Mouse (Mus musculus): ENCODE measurements around the gene Rabgap1l. TPM values are rescaled to one million over a fixed set of nuclear protein-coding genes. Genes with fewer than 3 reads are reported as not detected.

Gene Rabgap1l
- polyA plus RNA-seq, 1 experiment from 2014 or later = 16.7 TPM

DNA sequence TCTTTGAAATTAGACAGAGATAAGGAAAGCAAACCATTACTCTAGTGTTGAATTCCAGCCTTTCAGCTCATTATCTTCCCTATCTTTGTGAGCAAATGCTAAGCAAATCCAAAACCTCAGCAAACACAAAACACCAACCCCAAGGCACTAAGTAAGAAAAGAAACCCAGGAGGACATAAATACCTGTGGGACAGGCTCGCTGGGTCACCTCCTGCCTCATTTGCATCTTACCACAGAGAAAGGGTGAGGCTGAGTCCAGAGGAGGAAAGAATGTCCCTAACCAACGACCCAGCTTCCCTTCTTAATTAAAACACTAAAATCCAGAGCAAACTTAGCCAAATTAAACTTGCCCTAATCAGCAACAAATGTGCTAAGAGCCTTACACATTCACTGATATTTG, 481.1 kb downstream of the Rabgap1l start:
- Histone ChIP-seq H3K27me3 (replicated peaks; ENCODE audit: control insufficient read depth, insufficient read depth, low read length) (no peaks in the 10 kb centered on the region), H3K4me3 (ENCODE audit: low read length) (no peak overlapping the region), H3K27ac (ENCODE audit: low read length) (peak overlapping the region; percentile 12; the same call in 1 of the 2 replicates), H3K36me3 (ENCODE audit: control insufficient read depth, insufficient read depth, low read length) (no peaks in the 10 kb centered on the region), H3K9ac (ENCODE audit: low read depth, low read length) (no peak overlapping the region), H3K4me1 (ENCODE audit: control insufficient read depth, insufficient read depth, low read length) (peaks cover 5% of the 10 kb centered on the region), H3K4me2 (ENCODE audit: low read depth, low read length) (no peak overlapping the region), H3K9me3 (ENCODE audit: control insufficient read depth, low read length) (no peaks in the 10 kb centered on the region)
- no peak for ATAC-seq
- 26% methylated on average over 2 of the region's 2 CpGs for WGBS

DNA sequence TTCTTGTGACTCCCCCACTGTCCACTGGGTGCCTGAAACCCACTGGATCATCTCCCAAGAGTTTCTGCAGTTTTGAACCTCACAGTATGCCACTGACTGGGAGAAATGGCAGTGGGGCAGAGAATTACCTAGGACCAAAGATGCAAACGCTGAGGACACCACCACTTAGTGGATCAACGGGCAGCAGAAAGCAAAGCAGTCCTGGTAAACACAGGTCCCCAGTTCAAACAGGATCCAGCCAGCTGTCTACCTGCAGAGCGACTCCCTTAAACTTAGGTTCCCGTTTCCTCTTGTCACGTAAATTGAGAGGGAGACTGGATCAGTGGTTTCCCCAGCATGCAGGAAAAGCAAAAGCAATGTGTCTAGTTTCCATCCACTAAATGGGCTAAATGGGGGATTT, 483.1 kb downstream of the Rabgap1l start:
- no peak overlapping the region for H3K27ac ChIP-seq (ENCODE audit: low read length)
- no peaks in the 10 kb centered on the region for H3K27me3 ChIP-seq (replicated peaks; ENCODE audit: control insufficient read depth, insufficient read depth, low read length)
- 43% methylated on average over 5 of the region's 5 CpGs for WGBS
- no peaks in the 10 kb centered on the region for H3K36me3 ChIP-seq (ENCODE audit: control insufficient read depth, insufficient read depth, low read length)
- no peaks in the 10 kb centered on the region for H3K9me3 ChIP-seq (ENCODE audit: control insufficient read depth, low read length)
- no peak overlapping the region for H3K9ac ChIP-seq (ENCODE audit: low read depth, low read length)
- no peak overlapping the region for H3K4me3 ChIP-seq (ENCODE audit: low read length)
- no peak for ATAC-seq
- H3K4me2 ChIP-seq (ENCODE audit: low read depth, low read length) = no peak overlapping the region
- peaks cover 6% of the 10 kb centered on the region for H3K4me1 ChIP-seq (ENCODE audit: control insufficient read depth, insufficient read depth, low read length)

DNA sequence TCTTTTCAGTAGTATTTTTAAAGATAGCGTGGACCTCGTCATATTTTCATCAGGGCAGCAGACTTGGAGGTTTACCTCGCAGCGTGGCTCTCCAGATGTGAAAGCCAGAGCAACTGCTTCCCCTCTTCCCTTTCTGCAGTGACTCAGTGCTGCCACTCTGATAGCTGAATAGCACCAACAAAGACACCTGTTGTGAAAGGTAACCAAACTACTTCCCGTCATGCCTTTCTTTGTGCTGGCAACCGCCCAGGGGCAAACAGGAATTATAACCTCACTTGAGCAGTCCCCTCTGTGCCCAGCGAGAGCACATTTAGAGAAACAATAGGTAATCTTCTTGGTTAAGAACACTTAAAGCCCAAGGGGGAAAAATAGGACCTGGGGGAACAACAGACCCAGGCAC, 484.0 kb downstream of the Rabgap1l start:
- ATAC-seq = peak; percentile 84
- H3K4me3 ChIP-seq (ENCODE audit: low read length) = peak overlapping the region; percentile 32

DNA sequence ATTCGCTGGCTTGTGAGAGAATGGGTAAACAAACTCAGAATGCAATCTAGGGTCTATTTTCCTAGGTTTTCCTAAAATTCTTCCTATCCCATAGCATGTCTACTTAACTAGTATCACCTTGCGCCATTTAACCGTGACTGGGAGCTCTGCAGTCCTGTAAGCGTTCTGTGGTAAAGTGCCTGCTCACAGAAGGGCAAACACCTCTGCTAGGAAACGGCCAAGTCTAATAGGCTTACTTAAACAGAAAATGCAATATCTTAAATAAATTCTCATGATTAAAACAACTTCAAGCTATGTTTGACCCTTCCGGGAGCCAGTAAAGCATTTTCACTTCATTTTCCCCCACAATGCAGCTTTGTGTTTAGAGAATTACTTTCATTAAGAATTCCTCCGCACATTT, 484.5 kb downstream of the Rabgap1l start:
- no peaks in the 10 kb centered on the region for H3K27me3 ChIP-seq (replicated peaks; ENCODE audit: control insufficient read depth, insufficient read depth, low read length)
- peak overlapping the region; percentile 36 for H3K4me2 ChIP-seq (ENCODE audit: low read depth, low read length)
- H3K4me3 ChIP-seq (ENCODE audit: low read length) = peak overlapping the region; percentile 32
- WGBS = 45% methylated on average over 7 of the region's 7 CpGs
- peaks cover 6% of the 10 kb centered on the region for H3K4me1 ChIP-seq (ENCODE audit: control insufficient read depth, insufficient read depth, low read length)
- no peaks in the 10 kb centered on the region for H3K36me3 ChIP-seq (ENCODE audit: control insufficient read depth, insufficient read depth, low read length)
- ATAC-seq = peak; percentile 62
- H3K27ac ChIP-seq (ENCODE audit: low read length) = peak overlapping the region; percentile 34
- no peaks in the 10 kb centered on the region for H3K9me3 ChIP-seq (ENCODE audit: control insufficient read depth, low read length)
- no peak overlapping the region for H3K9ac ChIP-seq (ENCODE audit: low read depth, low read length)

More for the DNA sequence above, 484.0 kb downstream of the Rabgap1l start:
- Histone ChIP-seq H3K36me3 (ENCODE audit: control insufficient read depth, insufficient read depth, low read length) (no peaks in the 10 kb centered on the region), H3K9ac (ENCODE audit: low read depth, low read length) (no peak overlapping the region), H3K4me1 (ENCODE audit: control insufficient read depth, insufficient read depth, low read length) (peaks cover 6% of the 10 kb centered on the region), H3K27ac (ENCODE audit: low read length) (peak overlapping the region; percentile 34), H3K27me3 (replicated peaks; ENCODE audit: control insufficient read depth, insufficient read depth, low read length) (no peaks in the 10 kb centered on the region), H3K4me2 (ENCODE audit: low read depth, low read length) (peak overlapping the region; percentile 36), H3K9me3 (ENCODE audit: control insufficient read depth, low read length) (no peaks in the 10 kb centered on the region)
- 23% methylated on average over 7 of the region's 7 CpGs for WGBS

DNA sequence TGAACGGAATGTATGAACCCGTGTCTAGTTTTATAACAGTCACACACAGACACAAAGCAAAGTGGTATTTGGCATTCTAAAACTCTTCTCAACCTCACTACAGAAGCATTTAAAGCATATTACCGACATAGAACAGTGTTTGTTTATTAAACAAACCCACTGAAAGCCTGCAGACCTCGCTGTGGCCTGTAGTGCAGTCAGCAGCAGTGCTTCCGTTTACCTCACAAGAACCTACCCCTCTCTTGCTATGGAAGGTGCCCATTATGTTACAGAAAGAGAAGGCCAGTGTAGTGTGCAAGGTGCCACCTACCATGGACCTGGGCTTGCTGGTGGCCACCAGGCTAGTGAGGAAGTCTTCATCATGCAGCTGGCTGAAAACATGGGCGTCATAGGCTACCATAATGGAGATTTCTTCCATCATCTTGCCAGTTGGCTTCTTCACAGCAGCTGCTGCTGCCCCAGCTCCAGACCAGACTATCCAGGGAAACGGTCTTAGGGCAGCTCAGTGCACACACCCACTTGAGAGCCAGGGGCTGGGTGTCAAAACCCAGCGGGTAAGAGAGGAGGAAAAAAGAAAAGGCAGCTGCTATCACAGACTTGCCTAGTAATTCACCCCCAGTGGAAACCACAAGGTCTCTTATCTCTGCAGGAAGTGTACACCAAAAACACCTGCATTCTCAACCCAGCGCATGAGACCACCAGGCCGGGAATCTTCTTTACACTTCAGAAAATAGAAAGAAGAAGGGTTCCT, 486.0 kb downstream of the Rabgap1l start:
- H3K36me3 ChIP-seq (ENCODE audit: control insufficient read depth, insufficient read depth, low read length) = no peaks in the 10 kb centered on the region
- H3K4me1 ChIP-seq (ENCODE audit: control insufficient read depth, insufficient read depth, low read length) = peaks cover 6% of the 10 kb centered on the region
- peak overlapping the region; percentile 35 for H3K4me2 ChIP-seq (ENCODE audit: low read depth, low read length)
- H3K9me3 ChIP-seq (ENCODE audit: control insufficient read depth, low read length) = no peaks in the 10 kb centered on the region
- 32% methylated on average over 10 of the region's 10 CpGs for WGBS
- H3K4me3 ChIP-seq (ENCODE audit: low read length) = peak overlapping the region; percentile 19
- peak; percentile 65 for ATAC-seq
- H3K27ac ChIP-seq (ENCODE audit: low read length) = peak overlapping the region; percentile 30; the same call in 1 of the 2 replicates
- no peaks in the 10 kb centered on the region for H3K27me3 ChIP-seq (replicated peaks; ENCODE audit: control insufficient read depth, insufficient read depth, low read length)
- peak overlapping the region; percentile 29; the same call in 1 of the 2 replicates for H3K9ac ChIP-seq (ENCODE audit: low read depth, low read length)

DNA sequence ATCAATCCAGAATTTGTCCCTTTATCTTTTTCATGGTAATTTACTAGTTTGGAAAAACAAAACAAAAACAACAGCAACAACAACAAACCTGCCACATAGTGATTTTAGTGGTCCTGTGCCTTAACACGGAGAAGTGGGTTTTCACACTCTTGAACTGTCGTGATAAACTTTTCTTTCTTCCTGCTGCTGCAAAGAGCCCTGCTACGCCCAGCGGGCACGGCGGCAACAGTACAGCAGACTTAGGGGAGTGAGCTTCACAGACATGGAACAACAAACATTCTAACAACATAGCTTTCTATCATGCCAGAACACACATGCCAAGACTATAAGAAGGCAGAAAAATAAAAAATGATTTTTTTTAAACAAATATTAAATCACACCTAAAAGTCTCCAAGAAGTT, 486.7 kb downstream of the Rabgap1l start:
- no peaks in the 10 kb centered on the region for H3K9me3 ChIP-seq (ENCODE audit: control insufficient read depth, low read length)
- H3K27me3 ChIP-seq (replicated peaks; ENCODE audit: control insufficient read depth, insufficient read depth, low read length) = no peaks in the 10 kb centered on the region
- H3K4me3 ChIP-seq (ENCODE audit: low read length) = no peak overlapping the region
- 56% methylated on average over 6 of the region's 6 CpGs for WGBS
- peaks cover 6% of the 10 kb centered on the region for H3K4me1 ChIP-seq (ENCODE audit: control insufficient read depth, insufficient read depth, low read length)
- H3K4me2 ChIP-seq (ENCODE audit: low read depth, low read length) = 0 out of 2 replicates have a peak overlapping the region, but pooled peaks have one; percentile 16
- H3K9ac ChIP-seq (ENCODE audit: low read depth, low read length) = no peak overlapping the region
- H3K27ac ChIP-seq (ENCODE audit: low read length) = no peak overlapping the region
- H3K36me3 ChIP-seq (ENCODE audit: control insufficient read depth, insufficient read depth, low read length) = no peaks in the 10 kb centered on the region
- no peak for ATAC-seq

DNA sequence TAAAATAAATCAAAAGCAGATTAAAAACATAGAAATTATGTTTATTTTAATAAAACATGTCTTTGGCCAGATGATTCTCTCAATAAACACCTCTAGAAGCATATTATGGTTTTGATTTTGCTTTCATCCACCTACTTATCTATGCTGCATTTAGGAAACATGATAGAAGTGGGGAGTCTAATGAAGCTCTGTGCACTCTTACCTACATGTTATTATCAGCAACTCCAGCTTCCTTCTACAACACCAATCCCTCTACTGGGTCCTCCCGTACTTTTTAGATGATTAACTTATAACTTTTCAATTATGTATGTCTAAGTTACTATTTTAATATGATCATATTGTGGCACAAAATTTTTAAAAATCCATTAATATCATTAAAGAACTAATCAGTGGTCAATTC, 487.2 kb downstream of the Rabgap1l start:
- no peak overlapping the region for H3K4me2 ChIP-seq (ENCODE audit: low read depth, low read length)
- WGBS = 79% methylated on average over 1 of the region's 1 CpGs
- H3K9ac ChIP-seq (ENCODE audit: low read depth, low read length) = no peak overlapping the region
- H3K4me1 ChIP-seq (ENCODE audit: control insufficient read depth, insufficient read depth, low read length) = peaks cover 6% of the 10 kb centered on the region
- H3K27ac ChIP-seq (ENCODE audit: low read length) = no peak overlapping the region
- no peak overlapping the region for H3K4me3 ChIP-seq (ENCODE audit: low read length)
- no peaks in the 10 kb centered on the region for H3K36me3 ChIP-seq (ENCODE audit: control insufficient read depth, insufficient read depth, low read length)
- H3K9me3 ChIP-seq (ENCODE audit: control insufficient read depth, low read length) = no peaks in the 10 kb centered on the region
- ATAC-seq = no peak
- H3K27me3 ChIP-seq (replicated peaks; ENCODE audit: control insufficient read depth, insufficient read depth, low read length) = no peaks in the 10 kb centered on the region

DNA sequence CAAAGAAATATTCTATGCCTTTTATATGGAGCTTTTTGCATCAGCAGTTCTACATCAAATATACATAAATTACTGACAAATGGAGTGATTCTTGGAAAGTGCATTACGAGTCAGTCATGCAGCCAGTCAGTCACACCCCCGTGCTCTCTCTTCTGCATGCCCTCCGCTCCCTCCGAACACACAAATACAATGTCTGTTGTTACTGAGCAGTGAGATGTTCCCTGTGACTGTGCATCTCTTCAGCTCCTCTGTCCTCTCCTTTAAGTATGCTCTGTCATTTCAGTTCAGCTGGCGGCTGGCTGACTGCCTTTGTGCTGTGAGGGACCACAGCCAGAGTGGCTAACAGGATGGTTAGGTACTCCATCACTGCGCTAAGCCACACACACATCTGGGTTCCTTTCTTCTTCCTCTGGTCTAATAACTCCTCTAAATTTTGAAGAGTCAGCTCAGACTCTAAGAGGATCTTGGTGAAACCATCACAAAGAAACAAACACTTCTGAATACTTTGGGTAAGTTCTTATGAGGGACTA, 488.0 kb downstream of the Rabgap1l start:
- Histone ChIP-seq H3K9me3 (ENCODE audit: control insufficient read depth, low read length) (no peaks in the 10 kb centered on the region), H3K27me3 (replicated peaks; ENCODE audit: control insufficient read depth, insufficient read depth, low read length) (no peaks in the 10 kb centered on the region), H3K9ac (ENCODE audit: low read depth, low read length) (no peak overlapping the region), H3K4me2 (ENCODE audit: low read depth, low read length) (no peak overlapping the region), H3K36me3 (ENCODE audit: control insufficient read depth, insufficient read depth, low read length) (no peaks in the 10 kb centered on the region), H3K4me3 (ENCODE audit: low read length) (no peak overlapping the region), H3K4me1 (ENCODE audit: control insufficient read depth, insufficient read depth, low read length) (peaks cover 6% of the 10 kb centered on the region), H3K27ac (ENCODE audit: low read length) (no peak overlapping the region)
- no peak for ATAC-seq
- 81% methylated on average over 6 of the region's 6 CpGs for WGBS

DNA sequence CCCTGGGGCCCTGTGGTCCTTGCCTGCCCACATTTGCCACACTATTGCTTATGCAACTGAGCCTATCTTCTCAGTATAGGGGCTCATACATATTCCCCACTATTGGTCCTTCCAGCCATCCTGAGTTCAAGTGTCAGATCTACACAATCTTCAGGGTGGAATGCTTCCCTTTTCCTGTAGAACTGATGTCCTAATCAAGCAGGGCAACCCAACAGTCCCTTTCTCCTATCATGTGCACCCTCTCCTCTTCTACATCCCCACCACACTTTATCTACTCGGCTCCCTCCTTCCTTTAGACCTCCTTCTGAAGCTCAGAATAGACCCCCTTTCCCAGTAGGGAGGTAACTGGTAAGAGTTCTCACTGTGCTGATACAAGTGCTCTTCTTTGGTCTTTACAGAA, 490.7 kb downstream of the Rabgap1l start:
- no peak overlapping the region for H3K4me3 ChIP-seq (ENCODE audit: low read length)
- H3K27ac ChIP-seq (ENCODE audit: low read length) = no peak overlapping the region
- WGBS = 92% methylated on average over 1 of the region's 1 CpGs
- no peaks in the 10 kb centered on the region for H3K36me3 ChIP-seq (ENCODE audit: control insufficient read depth, insufficient read depth, low read length)
- no peak overlapping the region for H3K9ac ChIP-seq (ENCODE audit: low read depth, low read length)
- no peaks in the 10 kb centered on the region for H3K9me3 ChIP-seq (ENCODE audit: control insufficient read depth, low read length)
- no peak overlapping the region for H3K4me2 ChIP-seq (ENCODE audit: low read depth, low read length)
- H3K4me1 ChIP-seq (ENCODE audit: control insufficient read depth, insufficient read depth, low read length) = peaks cover 6% of the 10 kb centered on the region
- H3K27me3 ChIP-seq (replicated peaks; ENCODE audit: control insufficient read depth, insufficient read depth, low read length) = no peaks in the 10 kb centered on the region
- no peak for ATAC-seq
